Mouse (Mus musculus) embryonic facial prominence, embryonic 14.5 days (tissue): ENCODE results near the gene Zc3h15. TPM values are rescaled to one million over a fixed set of nuclear protein-coding genes. Genes with fewer than 3 reads are reported as not detected.

Experiments
- ATAC-seq: fragments of 200-750 bp; cut with Nextera tagmentation; 2 replicates; pipeline ENCODE4 v1.8.0; 2017; ENCODE audit warnings: low read depth, moderate number of reproducible peaks, moderate TSS enrichment
- DNase-seq: peaks from one replicate; pipeline ENCODE4 v3.0.0-alpha.2; 2015; ENCODE audit warnings: low spot score
- H3K27ac ChIP-seq: fragments of 300-500 bp; sonication (generic); replicated peaks from 2 replicates; pipeline ENCODE4 v1.5.1; 2014; ENCODE audit warnings: low read depth, mild to moderate bottlenecking, low read length, moderate library complexity
- H3K27me3 ChIP-seq: fragments of 300-500 bp; sonication (generic); replicated peaks from 2 replicates; pipeline ENCODE4 v1.6.1; 2014; ENCODE audit warnings: low read length; ENCODE audit not compliant: control insufficient read depth, insufficient read depth
- H3K36me3 ChIP-seq: fragments of 300-500 bp; sonication (generic); 2 replicates; pipeline ENCODE4 v1.6.1; 2014; ENCODE audit warnings: low read length, mixed read lengths; ENCODE audit not compliant: control insufficient read depth, insufficient read depth
- H3K4me1 ChIP-seq: fragments of 300-500 bp; sonication (generic); 2 replicates; pipeline ENCODE4 v1.6.1; 2014; ENCODE audit warnings: antibody characterized with exemption, low read length; ENCODE audit not compliant: control insufficient read depth, insufficient read depth
- H3K4me2 ChIP-seq: fragments of 300-500 bp; sonication (generic); 2 replicates; pipeline ENCODE4 v1.6.1; 2014; ENCODE audit warnings: low read depth, mild to moderate bottlenecking, low read length, moderate library complexity, mixed read lengths
- H3K4me3 ChIP-seq: fragments of 300-500 bp; sonication (generic); 2 replicates; pipeline ENCODE4 v1.5.1; 2014; ENCODE audit warnings: low read depth, mild to moderate bottlenecking, low read length
- H3K9ac ChIP-seq: fragments of 300-500 bp; sonication (generic); 2 replicates; pipeline ENCODE4 v1.6.1; 2014; ENCODE audit warnings: low read depth, mild to moderate bottlenecking, low read length, moderate library complexity, mixed read lengths
- H3K9me3 ChIP-seq: fragments of 300-500 bp; sonication (generic); 2 replicates; pipeline ENCODE4 v1.6.1; 2016; ENCODE audit warnings: low read length; ENCODE audit not compliant: control insufficient read depth
- WGBS: fragments of 180-500 bp; shearing (Covaris S2); extraction: QIAGEN DNeasy Blood & Tissue Kit; methylation state at CpG from one replicate; pipeline ENCODE4 v1.1.7; 2014; 5-methylcytosine and 5-hydroxymethylcytosine counted together
- polyA plus RNA-seq: library from polyadenylated mRNA; unstranded; fragments of >200 nt; fragmentation: Nextera tagmentation; extraction: Ambion mirVana; gene quantifications from 2 replicates; pipeline ENCODE4 v1.2.1, GENCODE M21; 2014

Gene Zc3h15
- polyA plus RNA-seq = 113 and 130 TPM in 2 replicates

DNA sequence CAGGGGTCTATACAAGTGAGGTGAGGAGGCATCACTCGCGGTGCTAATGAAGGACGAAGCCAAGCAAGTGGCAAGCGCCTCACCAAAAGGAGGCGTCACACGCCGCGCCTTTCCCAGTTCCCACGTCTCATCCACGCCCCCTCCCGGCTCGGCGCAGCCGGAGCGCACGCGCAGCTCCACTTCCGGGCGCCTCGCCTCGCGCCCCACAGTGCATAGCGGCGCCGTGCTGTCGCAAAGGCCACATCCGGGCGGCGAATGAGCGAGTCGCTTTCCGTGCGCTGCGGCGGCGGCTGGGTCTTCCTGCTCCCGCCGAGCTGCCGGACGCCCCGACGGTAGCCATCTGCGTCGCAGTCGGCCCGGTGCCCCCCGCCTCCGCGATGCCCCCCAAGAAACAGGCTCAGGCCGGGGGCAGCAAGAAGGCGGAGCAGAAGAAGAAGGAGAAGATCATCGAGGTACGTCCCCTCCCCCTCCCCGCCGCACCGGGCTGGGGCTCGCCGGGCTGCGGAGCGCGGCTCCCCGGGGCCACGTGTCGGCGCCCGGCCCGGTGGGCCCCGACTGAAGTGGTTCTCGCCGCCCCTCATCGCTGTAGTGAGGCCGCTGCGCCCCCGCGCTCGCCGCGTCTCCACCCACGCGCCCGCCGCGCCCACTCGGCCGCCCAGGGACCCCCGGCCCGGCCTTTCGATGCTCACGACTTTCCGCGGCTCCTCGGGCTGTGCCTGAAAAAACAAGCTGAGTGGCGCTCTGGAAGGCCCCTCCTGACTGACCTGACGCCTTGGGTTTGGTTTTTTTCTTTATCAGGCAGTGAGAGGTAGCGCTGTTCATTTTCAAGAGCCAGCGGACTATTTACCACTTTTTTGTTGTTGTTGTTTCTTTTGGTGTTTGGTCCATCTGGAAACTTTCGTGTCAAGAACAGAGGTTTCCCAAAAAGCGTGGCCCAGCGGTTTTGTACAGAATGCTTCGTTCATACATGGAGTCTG lies at the start of gene Zc3h15:
Gene Zc3h15 (plus strand): TSS at position 160 of the 977 bp plus-strand sequence.
- under 1% methylated on average over 46 of the region's 100 CpGs for WGBS
- H3K9ac ChIP-seq = peak within 1 kb of the TSS; percentile 98
- peaks cover 7% of the 10 kb centered on the region; the same call in 1 of the 2 replicates for H3K36me3 ChIP-seq
- peak within 1 kb of the TSS; percentile 87 for H3K27ac ChIP-seq
- no peaks in the 10 kb centered on the region for H3K9me3 ChIP-seq
- no peaks in the 10 kb centered on the region for H3K27me3 ChIP-seq
- peak; percentile 99 for ATAC-seq
- DNase-seq = peak; percentile 97
- H3K4me3 ChIP-seq = peak within 1 kb of the TSS; percentile 99
- peak within 1 kb of the TSS; percentile 81 for H3K4me2 ChIP-seq
- H3K4me1 ChIP-seq = peaks cover 11% of the 10 kb centered on the region; the same call in 1 of the 2 replicates

DNA sequence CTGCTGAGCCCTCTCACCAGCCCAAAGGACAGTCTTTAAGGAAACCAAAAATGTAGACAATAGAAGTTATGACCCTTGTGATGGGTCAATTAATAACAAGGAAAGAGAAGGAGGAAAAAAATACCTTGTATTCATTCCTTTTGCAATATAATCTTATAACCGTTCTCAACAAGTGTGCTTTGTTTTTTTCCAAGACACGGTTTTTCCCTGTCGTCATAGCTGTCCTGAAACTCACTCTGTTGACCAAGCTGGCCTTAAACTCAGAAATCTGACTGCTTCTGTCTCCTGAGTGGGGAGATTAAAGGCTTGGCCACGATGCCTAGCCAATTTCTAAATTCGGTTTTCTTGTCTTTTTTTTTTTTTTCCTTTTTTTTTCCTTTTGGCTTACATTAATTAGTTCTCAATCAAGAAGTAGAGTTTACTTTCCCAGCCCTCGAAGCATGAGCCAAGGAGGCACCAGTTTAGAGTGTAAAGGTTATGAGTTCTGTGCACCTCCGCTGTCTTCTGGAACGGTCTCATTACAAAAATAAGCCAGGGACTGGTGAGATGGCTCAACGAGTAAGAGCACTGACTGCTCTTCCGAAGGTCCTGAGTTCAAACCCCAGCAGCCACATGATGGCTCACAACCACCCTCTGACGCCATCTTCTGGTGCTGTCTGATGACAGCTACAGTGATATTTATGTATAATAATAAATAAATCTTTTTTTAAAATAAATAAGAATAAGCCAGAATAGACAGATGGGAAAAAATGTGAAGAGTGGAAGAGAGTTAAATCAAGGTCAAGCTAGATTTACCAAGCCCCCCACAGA lies 23.5 kb upstream of the Zc3h15 start:
- no peaks in the 10 kb centered on the region for H3K9me3 ChIP-seq
- no peaks in the 10 kb centered on the region for H3K27me3 ChIP-seq
- no peaks in the 10 kb centered on the region for H3K4me1 ChIP-seq
- H3K9ac ChIP-seq = no peak overlapping the region
- 83% methylated on average over 11 of the region's 11 CpGs for WGBS
- H3K4me3 ChIP-seq = no peak overlapping the region
- no peaks in the 10 kb centered on the region for H3K36me3 ChIP-seq
- H3K4me2 ChIP-seq = no peak overlapping the region
- ATAC-seq (no peak), DNase-seq (no peak)
- H3K27ac ChIP-seq = no peak overlapping the region

DNA sequence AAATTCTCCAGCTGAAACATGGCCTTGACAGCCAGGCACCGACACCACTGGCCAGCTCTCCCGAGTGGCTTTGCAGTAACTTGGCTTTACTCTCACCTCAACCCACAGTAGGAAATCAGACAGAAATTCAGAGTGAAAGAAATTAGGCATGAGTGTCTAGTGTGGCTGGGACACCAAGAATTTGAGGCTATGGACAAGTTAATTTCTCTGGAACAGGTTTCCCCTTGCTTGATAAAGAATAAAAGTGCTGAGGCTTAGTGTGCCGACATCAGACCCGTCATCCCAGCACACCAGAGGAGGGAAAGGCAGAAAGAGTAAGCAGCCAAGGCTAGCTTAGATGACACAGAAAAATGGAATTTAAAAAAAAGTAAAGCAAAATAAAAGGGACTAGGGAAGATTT lies 22.7 kb upstream of the Zc3h15 start:
- no peaks in the 10 kb centered on the region for H3K36me3 ChIP-seq
- DNase-seq (no peak), ATAC-seq (no peak)
- H3K4me3 ChIP-seq = no peak overlapping the region
- WGBS = 73% methylated on average over 4 of the region's 4 CpGs
- H3K4me2 ChIP-seq = no peak overlapping the region
- no peak overlapping the region for H3K27ac ChIP-seq
- no peak overlapping the region for H3K9ac ChIP-seq
- no peaks in the 10 kb centered on the region for H3K4me1 ChIP-seq
- H3K9me3 ChIP-seq = no peaks in the 10 kb centered on the region
- no peaks in the 10 kb centered on the region for H3K27me3 ChIP-seq

DNA sequence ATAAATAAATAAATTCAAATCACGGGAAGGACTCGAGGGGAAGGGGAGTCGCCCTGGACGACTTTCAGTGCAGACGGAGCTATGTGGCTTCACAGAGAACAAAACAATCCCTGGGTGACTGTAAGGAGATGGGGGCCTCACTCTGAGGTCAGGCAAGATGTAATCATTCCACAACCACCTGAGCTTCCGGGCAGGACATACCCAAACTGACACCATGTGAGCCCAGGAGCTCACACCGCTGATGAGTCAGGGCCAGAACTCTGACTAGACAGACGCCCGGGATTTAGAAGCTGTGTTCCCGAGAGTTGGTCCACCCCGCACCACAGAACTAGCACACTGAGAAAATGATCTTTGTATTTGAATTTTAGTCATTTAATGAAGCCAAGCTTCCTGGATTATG lies 21.4 kb upstream of the Zc3h15 start:
- DNase-seq (no peak), ATAC-seq (no peak)
- H3K4me2 ChIP-seq = peak overlapping the region; percentile 16; the same call in 1 of the 2 replicates
- no peaks in the 10 kb centered on the region for H3K27me3 ChIP-seq
- H3K27ac ChIP-seq = no peak overlapping the region
- H3K4me1 ChIP-seq = no peaks in the 10 kb centered on the region
- H3K9ac ChIP-seq = no peak overlapping the region
- H3K9me3 ChIP-seq = no peaks in the 10 kb centered on the region
- no peak overlapping the region for H3K4me3 ChIP-seq
- 44% methylated on average over 11 of the region's 11 CpGs for WGBS
- no peaks in the 10 kb centered on the region for H3K36me3 ChIP-seq

DNA sequence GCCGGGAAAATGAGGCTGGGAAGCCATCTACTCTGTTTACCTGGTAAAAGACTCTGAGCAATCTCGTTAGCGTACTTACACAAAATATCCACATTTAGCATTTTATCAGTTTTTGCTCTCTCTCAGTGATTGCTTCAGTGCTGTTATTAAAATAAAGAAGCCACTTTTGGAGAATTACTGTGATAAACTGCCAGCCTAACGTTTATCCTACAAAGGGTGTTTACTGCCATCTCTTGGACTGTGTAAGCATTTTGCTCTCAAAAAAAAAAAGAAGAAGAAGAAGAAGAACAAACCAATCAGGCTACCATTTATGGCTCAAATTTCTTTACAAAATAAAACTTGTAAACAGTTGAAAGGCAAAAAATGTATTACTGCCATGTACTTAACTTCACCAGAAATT lies 20.2 kb upstream of the Zc3h15 start:
- 65% methylated on average over 4 of the region's 4 CpGs for WGBS
- no peak for ATAC-seq
- Histone ChIP-seq H3K9ac (no peak overlapping the region), H3K27me3 (no peaks in the 10 kb centered on the region), H3K27ac (no peak overlapping the region), H3K9me3 (no peaks in the 10 kb centered on the region), H3K36me3 (no peaks in the 10 kb centered on the region), H3K4me3 (no peak overlapping the region), H3K4me2 (no peak overlapping the region), H3K4me1 (no peaks in the 10 kb centered on the region)
- no peak for DNase-seq

DNA sequence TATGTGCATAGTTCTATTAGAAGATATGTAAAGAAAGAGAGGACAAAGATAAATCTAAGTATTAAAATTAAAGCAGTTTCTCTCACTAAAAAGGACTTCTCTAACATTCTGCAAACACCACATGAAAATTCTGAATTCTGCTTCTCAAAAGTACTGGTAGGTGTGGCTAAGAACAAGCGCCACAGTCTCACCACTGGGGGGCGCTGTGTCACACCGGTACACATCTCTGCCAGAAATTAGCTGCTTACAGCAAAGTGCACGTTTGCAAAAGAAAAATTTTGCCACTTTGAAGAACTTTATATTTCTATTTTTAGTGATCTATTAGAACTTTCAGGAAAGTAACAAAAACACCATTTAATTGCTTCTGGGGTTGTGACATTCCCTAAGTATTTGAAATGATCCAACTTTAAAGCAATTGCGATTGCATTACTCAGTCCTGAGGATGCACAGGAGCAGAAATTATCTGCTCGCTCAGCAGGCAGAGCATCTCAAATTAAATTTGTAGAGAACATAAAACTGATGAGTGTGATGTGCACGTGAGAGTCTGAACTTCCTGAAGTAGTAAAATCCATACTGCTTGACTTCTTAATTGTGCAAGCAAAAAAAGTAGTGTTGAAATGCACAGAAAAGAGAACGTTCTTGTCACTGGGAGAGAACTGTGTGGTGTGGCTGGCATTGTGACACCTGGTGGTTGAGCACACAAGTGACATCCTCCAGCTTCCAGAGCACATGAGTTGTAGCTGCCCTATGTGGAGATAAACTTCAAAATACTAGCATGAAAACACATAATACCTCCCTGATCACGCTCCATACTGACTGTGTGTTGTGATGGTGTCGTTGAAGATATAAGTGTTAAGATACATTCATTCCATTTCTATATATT lies 18.8 kb upstream of the Zc3h15 start:
- Histone ChIP-seq H3K4me2 (peak overlapping the region; percentile 26), H3K36me3 (no peaks in the 10 kb centered on the region), H3K9ac (no peak overlapping the region), H3K4me1 (no peaks in the 10 kb centered on the region), H3K27me3 (no peaks in the 10 kb centered on the region), H3K9me3 (no peaks in the 10 kb centered on the region), H3K27ac (no peak overlapping the region), H3K4me3 (no peak overlapping the region)
- 31% methylated on average over 10 of the region's 10 CpGs for WGBS
- DNase-seq (peak; percentile 66), ATAC-seq (peak; percentile 50; the same call in 1 of the 2 replicates)

DNA sequence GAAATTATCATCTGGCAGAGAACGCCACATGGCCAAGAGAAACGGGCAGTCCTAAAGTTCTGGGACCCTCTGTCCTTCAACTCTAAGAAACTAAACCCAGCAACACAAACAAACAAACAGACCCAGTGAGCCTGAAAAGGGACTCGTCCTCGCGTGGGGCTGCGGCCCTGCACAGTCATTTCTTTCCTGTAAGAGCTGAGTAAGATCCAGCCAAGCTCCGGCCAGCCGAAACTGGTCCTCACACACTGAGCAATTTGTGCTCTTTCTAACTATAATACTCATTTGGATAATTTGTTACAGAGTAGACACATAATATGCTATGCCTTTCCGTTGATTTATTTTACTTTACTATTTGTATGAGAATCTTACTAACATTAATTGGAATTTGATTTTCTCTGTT lies 17.4 kb upstream of the Zc3h15 start:
- Histone ChIP-seq H3K36me3 (no peaks in the 10 kb centered on the region), H3K9ac (no peak overlapping the region), H3K4me3 (no peak overlapping the region), H3K4me2 (no peak overlapping the region), H3K27ac (no peak overlapping the region), H3K4me1 (no peaks in the 10 kb centered on the region), H3K9me3 (no peaks in the 10 kb centered on the region), H3K27me3 (no peaks in the 10 kb centered on the region)
- 77% methylated on average over 9 of the region's 9 CpGs for WGBS
- DNase-seq (no peak), ATAC-seq (no peak)

DNA sequence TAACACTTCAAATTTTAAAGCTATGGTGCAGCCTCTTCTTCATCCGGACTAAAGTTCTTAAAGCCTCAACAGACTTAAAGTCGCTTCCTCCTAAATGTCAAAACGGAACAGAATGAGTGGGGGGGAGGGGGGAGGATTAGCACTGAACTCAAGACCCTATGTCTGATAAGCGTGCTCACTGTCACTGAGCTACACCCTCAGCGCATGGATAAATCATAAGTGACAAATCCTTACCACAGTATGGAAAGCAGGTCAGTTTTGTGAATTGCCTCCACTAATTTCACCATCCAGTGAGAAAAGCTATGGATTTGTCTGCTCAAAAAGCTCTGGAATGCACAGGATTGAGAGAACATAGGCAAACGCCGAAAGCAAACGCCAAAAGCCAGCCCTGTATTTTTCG lies 16.7 kb upstream of the Zc3h15 start:
- DNase-seq (no peak), ATAC-seq (no peak)
- 77% methylated on average over 9 of the region's 9 CpGs for WGBS
- Histone ChIP-seq H3K4me3 (no peak overlapping the region), H3K27ac (no peak overlapping the region), H3K4me1 (no peaks in the 10 kb centered on the region), H3K4me2 (no peak overlapping the region), H3K9me3 (no peaks in the 10 kb centered on the region), H3K36me3 (no peaks in the 10 kb centered on the region), H3K9ac (no peak overlapping the region), H3K27me3 (no peaks in the 10 kb centered on the region)
